Mouse (Mus musculus) cerebellum, adult (tissue): Measurements from ENCODE around the gene Satb1.
A peak's percentile ranks its signal among the peaks of the same experiment; 100 is the strongest.

Source experiments
- ATAC-seq: cut with Nextera tagmentation; 2 replicates; pipeline ENCODE4 v1.9.2; 2017; ENCODE audit warnings: mild to moderate bottlenecking, moderate library complexity, mixed read lengths; ENCODE audit not compliant: insufficient number of reproducible peaks, low FRiP score, low TSS enrichment

The Satb1 gene

DNA sequence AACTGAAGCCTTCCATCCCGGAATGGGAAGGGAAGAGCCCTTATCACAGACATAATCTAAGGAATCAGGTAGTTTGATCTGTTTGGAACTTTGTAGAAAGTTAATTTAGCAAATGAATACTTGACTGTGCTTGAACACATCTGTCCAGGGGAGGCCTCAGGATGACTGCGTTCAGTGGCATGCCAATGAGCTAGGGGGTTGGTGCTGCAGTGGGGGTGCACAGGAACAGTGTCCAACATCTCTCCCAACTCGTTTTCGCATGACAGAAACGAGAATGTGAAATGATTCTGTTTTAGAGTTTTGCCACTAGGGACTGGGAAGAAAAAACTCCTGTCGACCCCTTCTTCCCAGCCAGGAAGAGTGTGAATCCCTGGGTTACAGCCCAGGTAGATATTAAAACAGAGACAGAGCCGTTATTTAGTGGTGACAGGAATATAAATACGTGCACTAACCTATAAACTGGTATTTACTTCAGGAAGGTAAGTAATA is 5.1 kb downstream of the Satb1 start:
- ATAC-seq, result no peak

DNA sequence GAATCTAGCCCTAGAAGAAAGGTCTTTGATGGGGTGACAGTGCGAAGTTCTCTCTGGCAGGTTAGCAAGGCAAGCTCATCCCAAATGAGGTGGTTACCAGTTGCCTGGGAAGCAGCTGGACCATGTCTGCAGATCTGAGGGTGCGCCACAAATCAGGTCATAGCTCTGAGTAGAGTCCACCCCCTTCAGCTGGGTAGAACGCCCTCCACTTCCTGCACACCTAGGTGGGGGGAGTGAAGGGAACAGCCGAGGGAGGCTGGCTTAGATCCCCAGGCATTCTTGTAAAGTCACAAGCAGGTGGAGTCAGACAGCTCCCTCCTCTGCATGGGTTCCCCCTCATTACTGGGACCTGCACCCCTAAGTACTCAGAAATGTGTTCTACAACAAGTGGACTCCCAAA is 6.6 kb downstream of the Satb1 start:
- ATAC-seq, result no peak

DNA sequence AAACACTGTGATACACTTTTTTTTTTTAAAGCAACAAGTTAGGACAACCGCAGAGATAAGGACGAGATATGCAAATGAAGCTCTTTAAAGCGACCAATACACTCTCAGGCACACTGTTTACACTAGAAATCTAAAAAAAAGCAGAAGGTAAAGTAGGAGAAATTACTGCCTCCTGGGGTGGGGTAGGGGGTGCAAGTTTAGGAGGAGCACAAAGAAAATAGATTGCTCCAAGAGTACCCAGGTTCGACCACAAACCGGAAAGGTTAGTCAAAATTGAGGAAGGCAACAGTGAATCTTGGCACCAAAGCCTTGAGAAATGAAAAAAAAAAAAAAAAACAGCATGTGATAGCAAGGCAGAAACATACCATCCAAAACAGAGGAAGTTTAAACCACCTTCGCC is 18.8 kb downstream of the Satb1 start:
- ATAC-seq, result no peak

DNA sequence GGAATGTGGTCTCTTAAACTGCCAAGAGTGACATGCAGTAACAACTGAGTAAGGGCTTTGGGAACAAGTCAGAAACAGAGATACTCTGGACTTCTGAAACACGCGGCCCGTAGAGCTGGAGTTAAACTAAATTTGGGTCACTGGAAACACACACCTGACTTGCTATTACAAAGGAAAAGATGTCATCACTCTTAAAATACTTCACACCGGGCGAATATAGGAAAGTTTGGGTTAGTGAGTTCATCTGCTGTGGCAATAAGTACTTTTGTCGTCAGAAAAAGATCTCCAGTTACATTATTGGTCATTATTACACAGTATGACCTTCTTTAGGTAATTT is 19.3 kb downstream of the Satb1 start:
- no peak for ATAC-seq

DNA sequence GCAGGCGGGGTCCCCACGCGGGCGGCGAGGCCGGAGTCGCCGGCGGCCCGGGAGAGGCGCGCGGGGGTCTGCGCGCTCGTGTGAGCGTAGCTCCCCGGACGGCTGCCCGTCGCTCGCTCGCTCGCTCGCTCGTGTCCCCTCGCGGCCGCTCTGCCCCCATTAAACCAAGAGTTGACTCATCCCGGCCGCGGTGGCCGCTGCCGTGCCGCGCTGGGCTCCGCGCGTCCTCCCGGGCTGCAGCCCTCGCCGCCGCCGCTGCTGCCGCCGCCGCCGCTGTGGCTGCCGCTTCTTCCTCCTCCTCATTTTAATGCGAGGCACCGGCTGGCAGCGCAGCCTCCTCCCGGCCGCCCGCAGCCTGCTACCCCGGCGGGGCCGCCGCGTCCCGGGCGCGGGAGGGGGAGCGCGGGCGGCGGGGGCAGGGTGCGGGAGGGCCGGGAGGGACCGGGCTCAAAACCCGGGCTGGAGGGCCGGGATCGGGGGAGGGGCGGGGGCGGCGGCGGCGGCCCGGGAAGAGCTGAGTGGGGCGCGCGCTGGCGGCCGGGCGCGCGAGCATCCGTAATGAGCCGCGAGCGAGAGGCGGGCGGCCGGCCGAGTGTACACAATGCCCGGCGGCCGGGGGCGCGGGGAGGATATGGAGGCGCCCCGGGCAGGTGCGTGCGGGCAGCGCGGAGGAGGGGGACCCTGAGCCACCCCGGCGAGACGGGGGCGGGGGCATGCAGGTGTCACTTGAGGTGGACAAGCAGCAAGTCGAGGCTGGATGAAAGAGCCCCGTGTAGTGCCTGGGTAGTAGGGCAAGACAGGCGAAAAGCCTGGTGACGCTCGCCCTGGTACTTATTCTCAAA is 19.9 kb downstream of the Satb1 start:
- ATAC-seq, result peak; percentile 72

DNA sequence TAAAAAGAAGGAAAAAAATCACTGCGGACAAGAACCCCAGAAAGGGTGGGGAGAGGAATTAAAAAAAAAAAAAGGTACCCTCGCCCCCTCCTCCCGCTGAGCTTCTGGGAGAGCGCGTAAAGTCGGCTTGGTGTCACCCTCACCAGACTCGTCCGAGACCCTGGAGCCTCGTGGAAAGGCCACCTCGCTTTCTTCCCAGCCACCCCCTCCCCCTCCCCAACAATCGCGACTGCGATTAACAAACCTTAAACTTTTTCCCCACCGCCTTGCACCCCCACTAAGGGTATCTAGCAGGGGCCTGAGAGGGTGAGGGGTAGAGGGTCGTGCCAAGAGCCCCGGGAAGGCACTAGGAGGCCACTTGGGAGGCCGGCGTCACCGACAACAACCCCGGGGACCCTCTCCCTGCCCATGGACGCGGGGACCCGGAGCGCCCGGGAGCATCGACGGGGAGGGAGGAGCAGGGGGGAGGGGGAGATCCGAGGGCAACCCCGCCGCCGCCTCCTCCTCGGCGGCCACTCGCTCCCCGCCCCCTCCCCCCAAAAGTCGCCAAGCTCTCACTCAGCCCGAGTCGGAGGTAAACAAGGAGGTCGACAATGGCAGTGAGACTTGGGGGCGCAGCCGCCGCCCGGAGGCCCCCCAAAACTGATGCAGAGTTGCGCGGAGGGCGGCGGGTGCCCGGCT is 20.7 kb downstream of the Satb1 start:
- no peak; the same call in 1 of the 2 replicates for ATAC-seq

DNA sequence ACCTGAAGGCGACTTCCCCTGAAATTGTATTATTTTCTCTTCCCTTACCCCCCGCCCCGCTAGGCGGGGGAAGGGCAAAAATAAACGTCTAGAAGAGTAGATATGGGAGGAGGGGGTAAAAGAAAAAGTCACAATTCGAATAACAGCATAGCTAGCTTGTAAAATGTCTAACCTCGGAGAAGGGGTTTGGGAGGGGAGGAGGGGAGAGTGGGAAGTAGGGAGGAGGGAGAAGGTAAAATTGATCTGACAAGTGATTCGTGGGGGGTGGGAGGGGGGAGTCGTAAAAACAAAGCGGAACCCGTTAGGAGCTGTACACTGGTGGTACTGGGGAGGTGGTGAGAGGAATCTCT is 21.2 kb downstream of the Satb1 start:
- no peak for ATAC-seq

DNA sequence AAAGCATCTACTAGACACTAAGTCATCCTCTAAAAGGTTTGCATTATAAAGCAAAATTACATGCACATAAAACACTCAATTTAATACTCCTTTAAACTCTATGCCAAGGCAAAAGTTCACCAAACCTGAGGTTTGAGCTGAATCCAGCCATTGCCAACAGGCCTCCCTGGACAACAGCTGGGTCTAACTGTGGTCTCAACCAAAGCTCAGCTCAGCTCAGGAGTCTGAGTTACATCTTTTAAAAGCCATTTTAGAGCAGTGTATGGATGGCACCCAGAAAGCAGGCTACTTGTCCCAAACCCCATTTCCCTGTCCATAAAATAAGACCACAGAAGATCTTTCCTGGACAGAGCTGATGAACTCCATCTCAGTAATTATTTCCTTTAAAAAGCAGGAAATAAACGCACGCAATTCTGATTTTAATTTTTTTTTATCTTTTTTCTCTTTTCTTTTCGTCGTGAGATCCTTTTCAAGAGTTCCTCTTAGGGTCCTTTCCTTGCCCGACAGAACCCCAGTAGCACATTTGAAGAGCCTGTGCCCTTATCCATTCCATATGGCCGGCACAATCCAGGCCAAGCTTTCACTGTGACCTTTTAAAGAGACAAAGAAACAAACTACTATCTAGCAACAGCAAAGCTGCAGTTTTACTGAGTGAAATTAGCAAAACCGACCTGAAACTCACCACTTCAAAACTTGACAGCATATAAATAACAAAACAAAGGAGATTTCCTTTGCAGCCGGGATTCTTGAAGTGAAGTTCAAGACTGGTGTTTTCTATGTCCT is 21.8 kb downstream of the Satb1 start:
- no peak for ATAC-seq

DNA sequence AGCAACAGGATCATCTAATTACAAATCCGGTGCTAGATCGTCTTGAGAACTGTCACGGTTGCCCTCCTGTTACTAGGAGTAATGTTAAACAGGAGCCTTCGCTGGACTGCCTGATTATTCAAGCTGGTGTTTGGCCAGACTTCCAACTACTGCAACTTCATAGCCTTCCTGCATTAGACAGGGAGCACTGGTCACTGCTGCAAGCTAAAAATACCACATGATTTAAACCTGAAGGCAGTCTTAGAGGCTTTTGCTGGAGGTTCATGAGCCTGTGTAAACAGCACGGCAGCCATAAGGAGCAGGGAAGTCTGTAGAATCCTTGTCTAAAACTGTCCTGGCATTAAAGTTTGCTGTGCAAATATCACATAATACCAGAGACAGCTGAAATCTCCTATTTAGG is 25.7 kb downstream of the Satb1 start:
- no peak for ATAC-seq

DNA sequence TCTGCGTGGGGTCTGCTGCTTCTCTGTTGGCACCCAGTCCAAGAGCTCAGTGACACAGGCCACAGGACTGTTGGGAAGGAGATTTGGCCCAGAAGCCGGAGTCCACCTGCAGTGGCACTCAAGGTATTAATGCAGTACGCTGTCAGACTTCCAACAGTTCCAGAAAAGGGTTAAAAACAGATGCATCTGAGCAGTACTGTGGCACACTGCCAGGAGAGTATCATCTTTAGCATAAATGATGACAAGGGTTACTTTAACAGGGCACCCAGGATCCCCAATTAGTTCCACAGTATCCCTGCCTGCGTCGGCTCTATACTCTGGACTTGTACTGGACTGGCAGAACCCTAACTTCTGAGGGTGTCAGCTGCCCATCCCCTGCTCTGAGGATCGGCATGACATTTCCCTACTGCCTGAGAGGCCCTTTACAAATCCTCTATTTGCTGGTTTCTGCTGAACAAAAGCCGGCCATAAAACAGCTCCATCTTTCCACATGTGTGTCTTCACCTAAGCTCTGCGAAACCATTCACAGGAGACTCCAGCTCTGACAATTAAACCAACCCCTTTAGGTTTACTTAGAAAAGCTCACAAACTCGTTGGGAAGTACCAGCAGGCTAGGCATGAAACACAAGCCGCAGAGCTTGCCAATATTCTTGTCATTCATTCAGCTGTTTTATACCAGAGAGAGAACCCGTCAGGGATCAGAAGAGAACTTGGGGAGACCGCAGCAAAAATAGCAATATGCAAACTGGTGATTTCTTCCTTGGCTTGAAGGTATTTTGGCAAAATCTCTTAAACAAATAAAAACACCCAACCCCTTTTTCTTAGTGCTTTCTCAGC is 26.7 kb downstream of the Satb1 start:
- peak; percentile 50; the same call in 1 of the 2 replicates for ATAC-seq

DNA sequence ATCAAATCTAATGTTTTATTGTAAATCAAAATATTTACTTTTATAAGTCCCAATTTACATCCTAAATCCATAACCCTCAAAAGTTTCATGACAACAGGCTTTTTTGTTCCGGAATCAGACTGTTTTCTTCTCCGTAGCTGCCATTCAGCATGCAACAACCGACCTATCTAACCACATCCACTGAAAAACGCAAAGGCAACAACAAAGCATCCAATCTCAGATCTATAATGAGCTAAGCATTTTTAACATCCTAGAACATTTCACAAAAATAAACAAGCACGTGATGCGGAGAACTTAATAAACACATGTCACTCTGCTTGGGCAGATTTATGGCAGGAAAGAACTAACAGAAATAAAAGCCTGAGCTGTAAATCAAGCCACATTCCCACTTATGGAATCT is 32.9 kb downstream of the Satb1 start:
- ATAC-seq, result no peak

DNA sequence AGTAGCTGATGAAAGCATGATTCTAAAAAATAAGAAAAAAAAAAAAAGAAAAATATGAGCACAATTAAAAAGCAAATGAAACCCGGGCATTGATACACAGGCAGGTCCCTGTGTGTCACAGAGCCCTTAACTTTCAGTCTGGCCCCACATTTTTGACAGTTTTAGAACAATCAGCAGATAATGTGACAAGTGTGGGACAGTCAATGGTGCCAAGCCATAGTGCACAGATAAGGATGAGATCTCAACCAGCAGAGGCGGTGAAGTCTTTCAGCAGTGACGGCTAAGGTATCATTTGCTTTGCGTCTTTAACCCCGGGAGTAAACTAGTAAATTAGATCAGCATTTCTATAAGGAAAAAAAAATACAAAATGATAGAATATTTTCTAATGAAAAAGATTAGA is 36.6 kb downstream of the Satb1 start:
- no peak for ATAC-seq

DNA sequence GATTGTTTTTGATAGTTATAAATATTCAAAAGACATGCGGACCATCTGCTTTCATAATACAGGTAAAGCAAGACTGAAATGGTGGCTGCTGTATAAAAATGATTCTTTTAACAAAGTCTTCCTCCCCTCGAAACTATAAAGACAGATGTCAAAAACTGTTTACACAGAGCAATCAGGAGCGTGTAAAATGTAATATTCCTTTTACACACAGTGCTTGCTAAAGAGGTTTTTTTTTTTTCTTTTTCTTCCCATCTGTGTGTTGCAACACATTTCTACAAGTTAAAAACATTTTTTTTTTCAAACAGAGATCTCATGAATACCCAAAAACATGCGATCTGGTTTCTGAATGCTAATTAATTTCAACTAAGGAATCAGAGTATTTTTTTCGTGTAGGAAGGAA is 41.9 kb downstream of the Satb1 start:
- no peak for ATAC-seq

DNA sequence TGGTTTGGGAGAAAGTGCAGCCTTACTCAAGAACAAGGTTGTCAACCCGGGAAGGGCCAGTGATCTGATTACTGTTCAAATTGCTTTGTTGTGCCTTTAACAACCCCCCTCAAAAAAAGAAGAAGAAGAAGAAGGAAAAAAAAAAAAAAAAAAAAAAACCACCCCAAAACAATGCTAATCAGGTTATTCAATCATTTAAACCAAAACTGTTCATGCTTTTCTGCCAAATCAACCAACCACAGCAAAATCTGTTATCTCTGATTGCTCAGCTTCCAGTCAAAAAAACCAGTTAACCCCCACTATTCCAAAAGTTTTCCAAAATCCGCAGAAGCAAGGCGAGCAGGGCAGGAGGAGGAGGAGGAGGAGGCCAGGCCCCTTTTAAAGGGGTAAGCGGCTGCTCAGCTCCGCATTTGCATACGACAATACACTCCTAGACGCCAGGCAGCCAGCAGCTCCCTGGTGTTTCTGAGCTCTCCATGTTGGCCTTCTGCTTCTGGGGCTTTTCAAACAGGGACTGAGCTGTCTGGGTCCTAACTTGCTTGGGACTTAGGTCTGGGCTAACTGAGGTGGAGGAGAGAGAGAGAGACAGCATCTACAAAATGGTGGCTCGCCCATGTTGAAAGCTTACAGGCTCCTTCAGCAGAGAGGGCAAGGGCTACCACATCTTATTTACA is 42.6 kb downstream of the Satb1 start:
- ATAC-seq, result peak; percentile 46; the same call in 1 of the 2 replicates

DNA sequence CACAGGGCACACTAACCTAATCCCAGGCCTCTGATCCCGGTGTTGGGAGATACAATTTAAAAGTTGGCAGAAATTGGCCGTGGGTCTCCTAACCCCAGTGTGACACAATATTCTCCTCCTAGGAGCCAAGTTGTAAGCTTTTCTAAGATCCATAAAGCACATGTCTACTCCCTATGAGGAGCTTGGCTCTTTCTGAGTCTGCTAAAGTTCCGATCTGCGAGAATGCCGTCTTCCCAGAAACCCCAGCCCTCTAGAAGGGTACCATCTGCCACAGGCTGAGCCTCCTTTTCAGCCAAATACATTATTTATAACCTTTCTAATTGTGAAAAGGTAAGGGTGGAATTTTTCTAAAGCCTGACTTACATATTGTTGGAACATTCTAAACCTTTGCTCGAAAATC is 43.3 kb downstream of the Satb1 start:
- 0 out of 2 replicates have a peak, but pooled peaks have one; percentile 56 for ATAC-seq

DNA sequence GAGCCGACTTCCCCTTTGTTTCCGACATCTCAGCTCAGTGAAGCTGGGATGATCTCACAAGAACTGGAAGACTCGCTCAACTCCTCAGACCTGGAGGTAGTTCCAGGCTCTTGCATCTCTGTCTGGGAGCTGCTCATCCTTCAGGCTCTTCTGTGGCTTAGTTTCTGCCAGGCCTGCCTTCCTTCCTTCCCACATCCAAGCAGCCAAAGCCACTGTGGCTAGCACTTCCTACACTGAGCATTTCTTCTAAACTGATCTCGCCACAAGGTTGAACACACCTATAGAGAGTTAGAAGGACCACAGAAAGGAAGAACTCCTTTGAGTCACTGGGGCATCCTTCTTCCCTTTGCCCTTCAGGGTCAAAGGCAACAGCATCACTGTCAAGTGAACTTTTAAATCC is 44.0 kb downstream of the Satb1 start:
- no peak for ATAC-seq

DNA sequence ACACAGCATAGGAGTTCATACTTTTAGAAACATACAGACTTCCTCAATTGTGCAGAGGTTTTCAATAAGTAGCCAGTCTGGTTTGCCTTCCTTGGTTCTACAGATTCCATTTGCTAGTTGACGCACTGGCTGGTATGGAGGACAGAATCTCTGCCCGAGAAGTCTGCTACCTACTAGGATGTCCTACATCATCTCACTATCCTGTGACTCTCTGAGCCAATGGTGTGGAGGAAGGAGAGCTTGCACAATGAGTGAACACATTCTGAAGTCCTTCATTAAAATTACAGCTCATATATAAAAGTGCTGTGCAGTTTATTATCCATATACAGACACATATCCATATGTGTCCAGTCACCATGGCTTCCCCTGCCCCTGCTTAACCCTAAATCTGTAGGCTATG is 45.1 kb downstream of the Satb1 start:
- ATAC-seq, result no peak

DNA sequence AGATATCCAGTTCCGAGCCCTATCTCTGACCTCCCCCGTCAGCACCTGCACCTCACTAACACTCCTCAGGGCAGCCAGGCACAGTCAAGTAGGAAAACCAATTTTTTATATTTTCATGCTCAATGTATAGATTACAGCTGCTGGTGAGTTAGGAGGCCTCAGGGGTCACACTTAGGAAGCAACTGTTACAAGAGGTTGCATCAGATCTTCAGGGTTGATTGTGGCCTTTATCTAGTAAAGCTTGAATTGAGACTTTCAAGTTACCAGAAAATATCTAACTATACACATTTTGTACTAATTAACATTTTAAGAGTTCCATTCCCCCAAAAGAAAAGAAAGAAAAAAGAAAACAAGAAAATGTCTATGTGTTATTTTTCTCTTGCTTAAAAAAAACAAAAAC is 47.0 kb downstream of the Satb1 start:
- ATAC-seq, result no peak

DNA sequence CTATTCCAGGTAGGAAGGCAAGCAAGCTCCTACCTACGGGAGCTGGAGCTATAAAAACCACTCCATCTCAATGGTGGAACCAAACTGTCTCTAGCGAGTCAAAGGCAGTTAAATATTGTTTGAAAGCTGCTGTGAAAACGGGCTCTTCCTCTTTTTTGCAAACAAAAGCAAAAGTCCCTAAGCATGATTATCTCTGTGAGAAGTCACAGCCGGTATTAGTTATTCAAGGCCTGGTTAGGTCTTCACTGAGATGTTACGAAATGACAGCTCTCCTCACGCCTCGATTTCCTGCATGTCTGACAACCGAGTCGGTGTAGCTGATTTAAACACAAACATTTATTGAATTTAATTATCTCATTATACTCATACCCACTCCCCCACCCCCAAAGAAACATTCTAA is 48.2 kb downstream of the Satb1 start:
- ATAC-seq, result no peak
